Mouse (Mus musculus) thymus, postnatal 14 days (tissue): Measurements from ENCODE around the gene Bcl2l1.
A peak's percentile ranks its signal among the peaks of the same experiment; 100 is the strongest.

ENCODE experiments used
- DNase-seq: peaks from one replicate; pipeline ENCODE4 v3.0.0; 2021

Gene Bcl2l1

GRCm38 (mm10) chr2:152767618-152768271, 63.8 kb downstream of the Bcl2l1 start:
- peak; percentile 85 for DNase-seq

GRCm38 (mm10) chr2:152766387-152767123, 65.0 kb downstream of the Bcl2l1 start:
- DNase-seq = peak; percentile 95

DNA sequence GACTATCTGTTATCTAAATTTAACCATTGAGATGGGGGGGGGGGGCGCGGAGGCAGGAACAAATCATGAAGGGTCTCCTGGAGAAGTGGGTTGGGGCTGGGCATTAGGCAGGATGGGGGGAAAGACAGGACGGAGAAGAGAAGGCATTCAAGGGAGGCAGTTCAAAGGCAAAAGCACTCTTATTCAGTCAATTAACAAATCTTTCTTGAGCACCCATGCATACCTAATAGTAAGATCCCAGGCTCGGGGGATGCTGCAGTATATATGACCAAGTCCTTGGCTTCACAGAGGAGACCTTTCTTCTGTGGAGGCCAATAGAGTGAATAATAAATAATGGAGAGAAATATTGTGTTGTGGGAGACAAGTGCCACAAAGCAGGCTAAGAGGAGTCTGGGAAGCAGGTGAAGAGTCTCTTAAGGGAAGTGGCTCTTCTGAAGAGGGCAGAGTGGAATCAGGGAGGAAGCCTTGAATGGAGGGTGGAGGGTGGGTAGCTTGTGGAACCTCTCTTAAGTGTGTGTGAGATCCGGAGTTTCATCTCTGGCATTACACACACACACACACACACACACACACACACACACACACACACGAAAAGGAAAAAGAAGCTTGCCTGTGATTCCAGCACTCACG, 66.4 kb downstream of the Bcl2l1 start:
- no peak for DNase-seq

GRCm38 (mm10) chr2:152764172-152765044, 67.1 kb downstream of the Bcl2l1 start:
- DNase-seq = no peak

- no peak for DNase-seq
Observed at GRCm38 (mm10) chr2:152763310-152763709, 68.2 kb downstream of the Bcl2l1 start.

GRCm38 (mm10) chr2:152758351-152758750, 73.2 kb downstream of the Bcl2l1 start:
- DNase-seq = no peak

- DNase-seq = no peak
Observed at GRCm38 (mm10) chr2:152757478-152757877, 74.0 kb downstream of the Bcl2l1 start.

DNA sequence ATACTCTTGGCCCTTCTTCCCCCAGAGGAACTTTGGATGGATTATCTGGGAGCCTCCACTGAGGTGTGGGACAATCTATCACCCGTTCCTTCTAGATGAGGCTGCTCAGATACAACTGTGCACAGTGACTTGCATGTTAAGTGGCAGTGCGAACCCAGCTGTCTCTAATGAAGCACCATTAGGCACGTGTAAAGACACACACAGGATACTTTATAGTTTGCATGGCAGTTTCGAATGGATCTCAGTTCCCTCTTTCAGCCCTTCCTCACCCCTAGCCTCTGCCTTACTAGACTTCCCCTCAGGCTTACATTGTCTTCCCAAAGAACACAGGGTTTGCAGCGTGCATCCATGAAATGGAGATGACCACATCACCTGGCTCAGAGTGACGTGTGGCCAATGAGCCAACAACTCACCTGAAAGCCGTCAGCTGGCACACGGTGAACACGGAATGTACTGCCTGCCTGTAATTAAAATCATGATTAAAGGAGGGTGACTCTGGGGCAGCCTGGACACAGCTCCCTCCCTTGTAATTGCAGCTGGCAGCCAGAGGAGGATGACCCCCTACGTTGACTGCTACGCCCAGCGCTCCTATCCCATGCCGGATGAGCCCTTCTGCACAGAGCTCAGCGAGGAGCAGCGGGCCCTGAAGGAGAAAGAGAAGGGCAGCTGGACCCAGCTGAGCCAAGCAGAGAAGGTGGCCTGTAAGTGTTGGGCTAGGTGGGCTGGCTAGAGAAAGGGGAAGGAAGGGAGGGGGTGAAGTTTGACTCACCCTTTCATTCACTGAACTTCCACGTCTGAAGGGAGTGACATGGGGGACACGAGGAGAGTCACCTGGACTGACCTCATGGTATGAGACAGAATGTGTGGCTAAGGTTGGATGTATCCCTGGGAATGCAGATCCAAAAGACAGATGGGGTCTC, 74.8 kb downstream of the Bcl2l1 start:
- DNase-seq = no peak

- DNase-seq = peak; percentile 63
Observed at GRCm38 (mm10) chr2:152753944-152754711, 77.4 kb downstream of the Bcl2l1 start, which contains the start of gene Cox4i2. TSS of gene Cox4i2 (plus strand) at chr2:152754173.

DNA sequence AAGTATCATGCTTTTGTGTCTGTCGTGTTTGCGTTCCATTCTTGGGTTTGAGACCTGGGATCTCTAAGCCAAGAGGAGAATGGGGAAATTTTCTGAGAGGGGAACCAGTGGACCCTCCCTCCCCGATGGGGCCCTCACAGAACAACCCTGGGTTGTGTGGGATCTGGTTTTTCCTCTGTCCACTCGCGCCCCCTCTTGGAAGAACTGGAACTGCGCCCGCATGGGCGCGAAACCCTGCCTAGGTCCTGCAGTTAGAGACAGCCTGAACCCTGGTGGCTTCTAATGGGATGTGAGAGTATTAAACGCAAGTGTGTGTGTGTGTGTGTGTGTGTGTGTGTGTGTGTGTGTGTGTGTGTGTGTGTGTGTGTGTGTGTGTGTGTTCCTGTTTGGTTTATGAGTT, 89.1 kb downstream of the Bcl2l1 start:
- peak; percentile 72 for DNase-seq

DNA sequence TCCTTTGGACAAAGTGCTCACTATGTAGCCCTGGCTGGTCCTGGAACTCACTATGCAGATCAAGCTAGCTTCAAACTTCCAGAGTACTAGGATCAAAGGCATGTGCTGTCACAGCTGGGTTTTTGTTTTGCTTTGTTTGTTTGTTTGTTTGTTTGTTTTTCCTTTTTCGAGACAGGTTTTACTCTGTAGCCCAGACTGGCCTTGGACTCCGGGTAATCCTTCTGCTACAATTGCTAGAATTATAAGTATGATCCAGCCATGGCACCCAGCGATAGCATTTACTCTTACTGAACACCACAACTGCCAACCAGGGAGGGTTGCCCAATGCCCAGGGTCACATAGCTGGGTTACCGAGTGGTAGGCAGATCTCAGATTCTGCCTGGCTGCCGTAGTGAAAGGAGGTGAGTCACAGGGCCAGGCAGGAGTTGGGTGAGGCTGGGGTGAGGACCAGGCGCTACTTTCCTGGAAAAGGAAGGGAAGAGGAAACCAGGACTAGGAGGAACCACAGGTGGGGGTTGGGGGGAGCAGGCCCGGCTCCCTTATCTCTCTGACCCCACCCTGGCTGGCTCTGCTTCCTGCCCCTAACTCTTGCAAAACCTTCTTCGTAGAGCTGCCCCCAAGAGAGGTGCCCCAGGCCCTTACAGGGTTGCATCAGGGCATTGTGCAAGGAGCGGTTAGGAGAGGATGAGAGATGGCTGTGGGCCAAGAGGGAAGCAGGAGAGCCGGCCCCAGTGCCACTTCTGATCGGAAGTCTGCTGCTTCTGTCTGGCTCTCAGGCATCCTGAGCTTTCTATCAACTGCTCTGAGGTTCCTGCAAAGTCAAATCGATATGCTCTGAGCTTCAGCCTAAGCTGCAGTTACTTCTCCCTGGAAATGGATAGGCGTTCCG, 90.1 kb downstream of the Bcl2l1 start:
- peak; percentile 21 for DNase-seq

GRCm38 (mm10) chr2:152740490-152740889, 91.0 kb downstream of the Bcl2l1 start:
- no peak for DNase-seq

GRCm38 (mm10) chr2:152739842-152740260, 91.7 kb downstream of the Bcl2l1 start:
- DNase-seq = no peak

DNA sequence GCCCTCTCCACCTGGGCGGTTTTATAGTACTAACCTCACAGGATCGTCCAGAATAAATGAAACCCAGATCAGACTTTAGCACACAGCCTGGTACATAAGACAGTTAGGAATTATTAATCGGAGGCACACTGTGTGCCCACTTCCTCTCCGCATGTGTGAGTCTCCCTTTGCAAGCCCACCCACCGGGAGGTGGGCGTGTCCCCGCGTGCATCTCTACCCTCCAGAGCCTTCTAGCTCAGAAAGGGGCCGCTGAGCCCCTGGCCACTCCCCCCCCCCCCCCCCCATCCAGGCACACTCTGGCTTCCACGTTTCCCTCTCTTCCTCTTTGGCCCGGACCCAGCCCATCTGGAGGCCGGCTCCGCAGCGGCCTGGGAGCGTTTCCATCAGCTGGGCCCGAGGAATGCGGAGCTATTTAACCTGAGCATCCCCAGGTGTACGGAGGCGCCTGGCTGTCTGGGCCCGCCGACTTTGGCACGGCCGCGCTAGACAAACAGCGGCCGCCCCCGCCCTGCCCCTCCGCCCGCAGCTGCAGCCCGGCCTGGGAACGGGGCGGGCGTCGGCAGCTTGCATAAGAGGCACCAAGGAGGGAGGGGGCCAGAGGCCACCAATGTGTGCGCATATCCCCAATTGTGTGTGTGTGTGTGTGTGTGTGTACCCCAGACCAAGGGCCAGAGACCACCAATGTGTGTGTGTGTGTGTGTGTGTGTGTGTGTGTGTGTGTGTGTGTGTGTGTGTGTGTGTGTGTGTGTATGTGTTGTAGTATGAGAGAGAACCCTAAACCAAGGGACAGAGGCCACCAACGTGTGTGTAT, 92.3 kb downstream of the Bcl2l1 start:
- DNase-seq = peak; percentile 64

DNA sequence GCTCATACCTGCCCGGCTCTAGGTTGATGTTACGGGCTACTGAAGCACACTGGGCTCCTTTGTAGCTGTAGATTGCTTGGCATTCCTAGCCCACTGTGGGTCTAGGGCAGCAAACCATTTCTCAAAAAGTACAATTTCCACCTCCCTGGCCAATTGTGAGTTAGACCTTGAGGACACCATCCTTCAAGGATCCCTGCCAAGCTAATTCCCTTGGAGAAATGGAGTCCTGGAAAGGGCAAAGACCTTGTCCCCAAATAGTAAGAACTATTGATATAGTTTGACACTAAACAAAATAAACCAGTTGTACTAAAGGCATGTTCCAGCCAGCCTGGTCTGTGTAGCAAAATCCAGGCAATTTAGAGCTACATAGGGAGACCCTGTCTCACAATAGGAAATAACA, 93.2 kb downstream of the Bcl2l1 start:
- DNase-seq = no peak

DNA sequence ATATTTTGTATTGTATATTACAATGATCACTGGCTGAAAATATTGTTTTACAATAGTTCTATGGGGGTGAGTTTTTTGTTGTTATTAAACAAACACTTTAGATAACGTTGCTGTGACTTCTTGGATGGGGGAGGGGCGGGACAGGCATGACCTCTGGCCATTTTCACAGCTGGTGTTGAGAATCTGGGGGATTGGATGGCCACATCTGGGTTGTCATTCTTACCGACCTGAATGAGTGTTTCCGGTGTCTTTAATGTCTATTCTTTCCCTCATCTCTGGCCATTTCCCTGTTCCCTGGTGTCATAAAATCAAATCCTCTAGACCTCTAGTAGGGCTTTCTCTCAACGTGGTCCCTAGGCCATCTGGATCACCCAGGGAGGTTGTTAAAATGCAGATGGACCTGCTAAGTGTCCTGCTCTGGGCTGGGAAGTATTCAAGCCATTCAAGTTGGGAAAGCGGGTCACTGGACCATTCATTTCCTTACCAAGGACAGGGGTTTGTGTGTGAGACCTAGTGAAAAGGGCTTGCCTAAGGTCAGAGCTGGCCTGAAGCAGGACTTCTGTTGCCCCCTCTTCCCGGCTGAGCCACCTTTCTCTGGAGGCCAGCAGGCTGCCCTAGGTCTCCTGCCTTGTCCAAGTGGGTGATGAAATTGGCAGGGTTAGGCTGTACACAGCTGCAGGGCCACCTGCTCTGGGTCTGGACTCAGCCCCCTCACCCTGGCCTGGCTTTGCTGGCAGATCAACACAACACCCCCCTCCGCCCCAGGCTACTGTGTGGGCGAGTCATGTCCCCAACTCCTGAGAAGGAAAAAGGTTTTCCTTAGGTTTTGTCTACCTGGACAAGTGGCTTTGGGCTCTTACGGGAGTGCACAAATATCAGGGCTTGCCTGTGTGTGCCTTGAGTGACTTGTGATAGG, 94.0 kb downstream of the Bcl2l1 start:
- no peak for DNase-seq

- no peak for DNase-seq
Observed at GRCm38 (mm10) chr2:152736748-152737147, 94.8 kb downstream of the Bcl2l1 start.

GRCm38 (mm10) chr2:152736090-152736601, 95.4 kb downstream of the Bcl2l1 start, which contains the start of gene Id1:
TSS of gene Id1 (plus strand) at chr2:152736251.
- peak; percentile 80 for DNase-seq
